Mouse (Mus musculus) T-helper 2 cell (primary cell): ENCODE data around the gene Ndufa6.
"Not testable (repeated sequence)": the region's sequence is repeated elsewhere in the genome, so short reads cannot be mapped to it uniquely, and the experiment has no call there.

Experiments
- in situ Hi-C: fragments of 300-600 bp; cut with MboI, MseI; formaldehyde crosslinking; loops from one replicate; pipeline ENCODE4 v1.15.1; 2025; ENCODE audit warnings: high pct_unique_total_duplicates

Ndufa6 gene

GRCm38 (mm10) chr15:82354126-82354945, at the start of gene Ndufa6:
TSS of gene Ndufa6 (minus strand) at chr15:82354322.
- in situ Hi-C loops, result no loop called here

GRCm38 (mm10) chr15:82403606-82404005, 49.5 kb upstream of the Ndufa6 start:
- in situ Hi-C loops, result loop anchor here (10.0 kb wide), 1 partner anchor 931 kb away; no protein-coding TSS in a partner anchor

- in situ Hi-C loops, result loop anchor here (10.0 kb wide), 1 partner anchor 932 kb away; no protein-coding TSS in a partner anchor
Measured at GRCm38 (mm10) chr15:82402741-82403140, 48.6 kb upstream of the Ndufa6 start.

- in situ Hi-C loops, result loop anchor here (10.0 kb wide), 1 partner anchor 933 kb away; no protein-coding TSS in a partner anchor
Measured at GRCm38 (mm10) chr15:82402106-82402505, 48.0 kb upstream of the Ndufa6 start.

GRCm38 (mm10) chr15:82401516-82401915, 47.4 kb upstream of the Ndufa6 start:
- in situ Hi-C loops, result loop anchor here (10.0 kb wide), 1 partner anchor 933 kb away; no protein-coding TSS in a partner anchor

- in situ Hi-C loops, result not testable (repeated sequence)
Measured at GRCm38 (mm10) chr15:82395955-82396354, 41.8 kb upstream of the Ndufa6 start.

- in situ Hi-C loops, result loop anchor here (5.0 kb wide), 2 partner anchors 58 to 127 kb away; no protein-coding TSS in a partner anchor
Measured at GRCm38 (mm10) chr15:82393922-82394321, 39.8 kb upstream of the Ndufa6 start, which contains the start of gene Cyp2d11. TSS of gene Cyp2d11 (minus strand) at chr15:82394022.

- in situ Hi-C loops, result loop anchor here (5.0 kb wide), 2 partner anchors 62 to 123 kb away; no protein-coding TSS in a partner anchor
Measured at GRCm38 (mm10) chr15:82389916-82390315, 35.8 kb upstream of the Ndufa6 start.

- in situ Hi-C loops, result no loop called here
Measured at GRCm38 (mm10) chr15:82385729-82386128, 31.6 kb upstream of the Ndufa6 start.

GRCm38 (mm10) chr15:82382441-82382840, 28.3 kb upstream of the Ndufa6 start:
- in situ Hi-C loops, result no loop called here

GRCm38 (mm10) chr15:82380714-82381062, 26.6 kb upstream of the Ndufa6 start:
- in situ Hi-C loops, result no loop called here

GRCm38 (mm10) chr15:82379871-82380713, 26.0 kb upstream of the Ndufa6 start, which contains the start of gene Cyp2d22:
TSS of gene Cyp2d22 (minus strand) at chr15:82380260.
- in situ Hi-C loops, result no loop called here

GRCm38 (mm10) chr15:82379511-82379870, 25.4 kb upstream of the Ndufa6 start:
- in situ Hi-C loops, result no loop called here

- in situ Hi-C loops, result no loop called here
Measured at GRCm38 (mm10) chr15:82378261-82379180, 24.4 kb upstream of the Ndufa6 start.

GRCm38 (mm10) chr15:82377701-82378100, 23.6 kb upstream of the Ndufa6 start:
- in situ Hi-C loops, result no loop called here

- in situ Hi-C loops, result no loop called here
Measured at GRCm38 (mm10) chr15:82376393-82377138, 22.4 kb upstream of the Ndufa6 start.

- in situ Hi-C loops, result no loop called here
Measured at GRCm38 (mm10) chr15:82375855-82376254, 21.7 kb upstream of the Ndufa6 start.

GRCm38 (mm10) chr15:82374437-82374836, 20.3 kb upstream of the Ndufa6 start:
- in situ Hi-C loops, result no loop called here

GRCm38 (mm10) chr15:82372991-82373390, 18.9 kb upstream of the Ndufa6 start:
- in situ Hi-C loops, result no loop called here

- in situ Hi-C loops, result no loop called here
Measured at GRCm38 (mm10) chr15:82372446-82372845, 18.3 kb upstream of the Ndufa6 start.
